Mouse (Mus musculus) layer of hippocampus, postnatal 10 days (tissue): ENCODE results near the gene Olfr615. TPM values are rescaled to one million over a fixed set of nuclear protein-coding genes. Genes with fewer than 3 reads are reported as not detected.
"Not testable (repeated sequence)": the region's sequence is repeated elsewhere in the genome, so short reads cannot be mapped to it uniquely, and the experiment has no call there.

Experiments used
- DNase-seq, 2 experiments: peaks; one replicate each; pipeline ENCODE4 v3.0.0; 2021; ENCODE audit warnings: low spot score in 2 of 2
- long read RNA-seq: library from polyadenylated mRNA; stranded (forward); transcript quantifications from one replicate; pipeline ENCODE4 v2.0.0, GENCODE M21; 2023
- microRNA-seq, 2 experiments: library from miRNA; unstranded; fragments of <30 nt; microRNA quantifications; one replicate each; pipeline ENCODE4 v1.2.0; 2021
- total RNA-seq, 2 experiments: library from RNA; stranded (reverse); gene quantifications; 2 replicates each; pipeline ENCODE4 v1.2.3; 2021

Gene Olfr615
- not detected for total RNA-seq
- long read RNA-seq = 0 reads

DNA sequence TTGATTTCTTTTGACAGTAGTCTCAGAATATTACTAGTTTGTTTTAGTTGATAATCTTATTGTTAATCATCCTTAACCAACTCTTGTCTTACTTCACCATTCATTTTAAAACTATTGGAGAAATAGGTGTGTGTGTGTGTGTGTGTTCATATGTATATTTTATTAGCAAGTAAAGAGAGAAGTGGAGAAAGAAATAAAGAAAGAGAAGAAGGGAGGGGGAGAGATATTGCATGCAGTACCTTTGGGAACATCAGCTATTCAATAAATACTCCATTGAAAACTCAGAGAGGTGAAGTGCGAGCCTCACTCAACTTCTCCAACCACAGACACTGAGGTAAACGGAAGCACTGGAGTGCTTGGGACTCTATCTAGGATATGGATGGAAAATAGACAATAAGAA is at the start of gene Olfr615:
TSS of gene Olfr615 (plus strand) at position 301 of the 400 bp plus-strand sequence.
- no peak for DNase-seq

DNA sequence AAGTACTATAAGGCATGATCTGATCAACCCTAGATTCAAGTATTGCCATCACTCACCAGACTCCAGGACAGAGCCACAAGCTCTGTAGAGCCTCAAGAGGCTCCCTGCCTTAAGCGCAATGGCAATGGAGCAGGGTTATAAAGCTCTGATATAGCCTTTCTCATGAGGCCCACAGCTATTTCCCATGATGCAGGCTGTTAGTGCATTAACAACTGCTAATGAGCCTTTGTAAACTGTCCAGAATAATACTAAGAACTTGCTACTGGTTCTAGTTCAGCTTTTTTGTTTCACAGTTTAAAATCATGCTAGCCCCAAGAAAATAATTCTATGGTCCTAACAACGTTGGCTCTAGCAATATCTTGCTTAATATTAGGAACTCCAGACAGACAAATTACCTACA is 43.9 kb upstream of the Olfr615 start, which contains the start of gene Olfr610:
TSS of gene Olfr610 (minus strand) at position 101 of the 400 bp plus-strand sequence.
- no peak for DNase-seq

DNA sequence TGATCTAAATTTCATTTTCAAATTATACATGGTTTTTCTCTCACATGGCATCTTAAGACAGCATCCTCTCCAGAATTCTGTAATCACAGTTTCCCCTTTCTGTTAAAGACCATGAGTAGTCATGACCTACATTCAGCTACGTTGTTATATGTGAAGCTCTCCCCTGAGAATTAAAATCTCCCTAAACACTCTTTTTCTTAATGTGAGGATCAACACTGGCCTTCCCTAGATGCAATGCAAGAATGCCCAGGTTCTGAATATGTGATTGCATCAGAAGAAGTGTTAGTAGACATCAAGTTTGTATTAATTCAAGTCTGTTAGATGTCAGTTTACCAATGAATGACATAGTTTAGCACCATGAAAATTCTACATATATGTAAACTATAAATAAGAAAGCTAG is 35.1 kb upstream of the Olfr615 start, which contains the start of gene Olfr611:
TSS of gene Olfr611 (minus strand) at position 101 of the 400 bp plus-strand sequence.
- DNase-seq = not testable (repeated sequence)

DNA sequence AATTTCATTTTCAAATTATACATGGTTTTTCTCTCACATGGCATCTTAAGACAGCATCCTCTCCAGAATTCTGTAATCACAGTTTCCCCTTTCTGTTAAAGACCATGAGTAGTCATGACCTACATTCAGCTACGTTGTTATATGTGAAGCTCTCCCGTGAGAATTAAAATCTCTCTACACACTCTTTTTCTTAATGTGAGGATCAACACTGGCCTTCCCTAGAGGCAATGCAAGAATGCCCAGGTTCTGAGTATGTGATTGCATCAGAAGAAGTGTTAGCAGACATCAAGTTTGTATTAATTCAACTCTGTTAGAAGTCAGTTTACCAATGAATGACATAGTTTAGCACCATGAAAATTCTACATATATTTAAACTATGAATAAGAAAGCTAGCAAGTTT is 13.3 kb upstream of the Olfr615 start, which contains the start of gene Olfr612:
TSS of gene Olfr612 (minus strand) at position 101 of the 400 bp plus-strand sequence.
- DNase-seq = not testable (repeated sequence)

DNA sequence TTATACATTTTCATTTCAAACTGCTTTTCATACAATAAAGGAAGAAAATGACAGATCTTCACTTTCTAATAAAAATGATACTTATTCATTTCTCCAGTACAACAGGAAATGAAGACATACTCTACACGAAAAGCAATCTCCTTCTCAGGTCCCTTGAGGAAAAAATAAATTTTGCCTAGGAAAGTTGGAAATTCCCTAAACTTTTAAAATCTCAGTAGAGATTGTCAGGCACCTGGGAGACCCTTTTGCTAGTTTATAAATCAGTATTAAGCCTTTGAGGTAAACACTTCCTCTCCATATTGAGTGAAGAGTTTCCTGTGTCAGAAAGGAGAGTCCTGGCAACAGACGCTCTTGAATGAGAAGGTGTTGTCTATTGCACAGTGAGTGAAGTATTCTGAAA is 8.1 kb upstream of the Olfr615 start, which contains the start of gene Olfr613:
TSS of gene Olfr613 (plus strand) at position 301 of the 400 bp plus-strand sequence.
- DNase-seq = no peak

DNA sequence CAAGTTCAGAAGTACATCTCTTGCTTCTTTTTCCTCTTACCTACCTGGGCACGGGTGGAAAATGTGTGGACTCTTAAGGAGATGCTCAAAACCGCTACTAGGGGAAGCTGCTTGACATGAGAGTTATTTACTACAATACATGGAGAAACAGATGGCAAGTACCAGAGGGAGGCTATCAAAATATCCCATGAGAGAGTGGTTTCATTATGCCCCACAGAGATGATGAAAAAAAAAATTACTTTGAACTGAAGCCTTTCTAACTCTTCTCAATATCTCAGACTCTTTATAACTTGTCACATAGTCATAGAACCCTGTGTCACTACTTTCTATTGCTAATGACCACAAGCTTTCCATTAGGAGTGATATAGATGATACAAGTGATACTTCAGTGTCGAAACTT is 13.2 kb downstream of the Olfr615 start, which contains the start of gene Olfr616:
TSS of gene Olfr616 (minus strand) at position 101 of the 400 bp plus-strand sequence.
- DNase-seq = no peak

DNA sequence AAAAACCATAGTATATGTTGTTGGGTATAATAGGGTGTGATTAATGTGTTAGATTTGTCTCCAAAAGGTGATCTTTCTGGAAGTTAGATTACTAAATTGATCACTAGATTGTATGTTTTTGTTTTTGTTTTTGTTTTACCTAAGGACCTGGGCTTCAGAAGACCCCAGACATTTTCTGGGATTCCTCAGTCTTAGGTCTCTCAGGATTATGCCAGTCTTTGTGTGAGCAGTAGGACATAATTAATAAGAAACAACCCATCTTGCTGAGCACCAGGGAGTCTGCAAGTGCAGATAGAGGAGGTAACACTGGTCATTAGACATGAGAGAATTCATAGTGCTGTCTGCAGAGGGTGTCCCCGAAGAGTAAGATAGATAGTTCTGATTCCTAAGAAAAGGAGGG is 16.9 kb downstream of the Olfr615 start, which contains the start of gene Olfr617:
TSS of gene Olfr617 (plus strand) at position 301 of the 400 bp plus-strand sequence.
- no peak for DNase-seq

DNA sequence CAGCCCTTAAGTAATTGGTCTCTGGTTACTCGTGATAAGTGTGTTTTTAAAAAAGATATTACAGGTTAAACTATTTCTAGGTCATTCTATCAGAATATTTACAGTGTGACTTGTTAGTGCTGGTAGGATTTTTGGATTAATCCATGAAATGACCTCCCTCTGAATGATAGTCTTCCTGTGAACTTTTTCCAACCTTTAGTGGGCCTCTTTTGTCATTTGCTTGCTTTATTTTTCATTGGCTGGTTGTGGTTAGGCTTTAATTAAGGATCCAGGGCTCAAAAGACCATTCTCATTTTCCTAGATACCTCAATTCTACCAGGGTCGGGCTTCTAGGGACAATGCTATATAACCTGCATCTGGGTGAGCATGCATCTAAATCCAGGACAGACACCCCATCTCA is 33.9 kb downstream of the Olfr615 start, which contains the start of gene Olfr618:
TSS of gene Olfr618 (plus strand) at position 301 of the 400 bp plus-strand sequence.
- DNase-seq = no peak

DNA sequence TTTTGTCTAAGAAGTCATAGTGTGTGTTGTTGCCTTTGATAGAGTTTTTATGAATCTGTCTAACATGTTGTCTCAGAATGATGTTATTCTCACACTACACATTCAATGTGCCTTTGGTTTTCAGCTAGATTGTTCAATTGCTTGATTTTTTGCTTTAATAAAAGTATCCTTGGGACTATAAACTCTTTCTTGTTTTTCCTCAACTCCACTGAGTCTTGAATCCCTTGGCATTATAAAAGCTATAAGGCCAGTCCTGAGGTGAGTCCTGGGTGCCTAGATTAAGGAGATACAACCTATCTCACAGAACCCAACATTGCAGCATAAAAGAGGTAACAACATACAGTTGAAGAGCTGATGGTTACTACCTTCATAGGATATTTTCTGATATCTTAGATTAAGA is 44.4 kb downstream of the Olfr615 start, which contains the start of gene Olfr619:
TSS of gene Olfr619 (plus strand) at position 301 of the 400 bp plus-strand sequence.
- no peak for DNase-seq

DNA sequence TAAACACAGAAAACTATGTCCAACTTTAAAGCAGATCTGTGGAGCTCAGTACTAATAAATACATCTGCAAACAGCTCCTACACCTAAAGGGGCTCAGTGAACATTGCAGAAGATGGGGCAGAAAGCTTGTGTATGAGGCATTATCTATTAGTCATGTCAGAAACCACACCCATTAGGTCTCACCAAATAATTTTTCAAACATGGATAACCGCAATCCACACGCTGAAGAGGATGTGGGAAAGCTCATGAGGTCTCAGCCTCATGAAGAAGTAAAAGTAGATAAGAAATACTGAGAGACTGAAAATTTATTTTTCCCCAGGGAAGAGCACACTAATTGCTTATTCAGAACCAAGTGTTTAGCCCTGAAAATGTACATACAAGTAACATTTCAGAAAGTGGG is 51.5 kb downstream of the Olfr615 start:
- no peak for DNase-seq

DNA sequence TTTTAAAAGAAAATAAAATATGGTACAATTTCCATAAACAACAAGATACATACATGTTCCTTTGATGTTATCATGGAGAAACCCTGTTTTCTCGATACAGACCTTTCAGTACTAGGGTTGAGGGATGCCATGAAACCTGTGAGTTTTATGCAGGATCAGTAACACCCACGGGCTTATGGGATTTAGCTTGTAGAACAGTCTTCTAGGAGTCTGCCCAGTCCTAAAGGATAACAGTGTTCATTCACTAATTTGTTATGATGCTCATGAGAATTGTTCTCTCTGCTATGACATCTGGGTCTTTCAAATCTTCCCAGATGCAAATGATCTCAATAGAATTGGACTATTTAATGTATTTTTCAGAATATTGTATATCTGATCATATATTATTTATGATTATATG is 56.6 kb downstream of the Olfr615 start, which contains the start of gene Olfr620:
TSS of gene Olfr620 (minus strand) at position 101 of the 400 bp plus-strand sequence.
- DNase-seq = no peak

Small RNA genes lying within 50 kb of the gene (microRNA-seq; reads per million reads assigned to microRNA genes)
- gene Gm26506 = 0 reads per million in 2 experiments

Other genes with a start within 250 kb of the Olfr615 start
- not detected for gene Olfr597, start 239.8 kb upstream of the Olfr615 start, total RNA-seq
- not detected for gene Olfr598, start 232.5 kb upstream of the Olfr615 start, total RNA-seq
- not detected for gene Olfr599, start 220.2 kb upstream of the Olfr615 start, total RNA-seq
- not detected for gene Olfr600, start 206.4 kb upstream of the Olfr615 start, total RNA-seq
- gene Olfr601, start 193.4 kb upstream of the Olfr615 start, total RNA-seq = not detected
- not detected for gene Olfr603, start 169.9 kb upstream of the Olfr615 start, total RNA-seq
- not detected for gene Usp17lc, start 141.0 kb upstream of the Olfr615 start, total RNA-seq
- gene Olfr605, start 110.6 kb upstream of the Olfr615 start, total RNA-seq = not detected
- not detected for gene Olfr606, start 107.0 kb upstream of the Olfr615 start, total RNA-seq
- gene Olfr607, start 91.9 kb upstream of the Olfr615 start, total RNA-seq = not detected
- gene Olfr608, start 86.2 kb upstream of the Olfr615 start, total RNA-seq = not detected
- not detected for gene Olfr609, start 58.0 kb upstream of the Olfr615 start, total RNA-seq
- gene Olfr610, start 44.0 kb upstream of the Olfr615 start, total RNA-seq = not detected
- not detected for gene Olfr611, start 35.2 kb upstream of the Olfr615 start, total RNA-seq
- gene Olfr612, start 13.4 kb upstream of the Olfr615 start, total RNA-seq = not detected
- not detected for gene Olfr613, start 8.0 kb upstream of the Olfr615 start, total RNA-seq
- gene Olfr616, start 13.1 kb downstream of the Olfr615 start, total RNA-seq = not detected
- not detected for gene Olfr617, start 17.0 kb downstream of the Olfr615 start, total RNA-seq
- gene Olfr618, start 34.0 kb downstream of the Olfr615 start, total RNA-seq = not detected
- not detected for gene Olfr619, start 44.5 kb downstream of the Olfr615 start, total RNA-seq
- gene Olfr620, start 56.5 kb downstream of the Olfr615 start, total RNA-seq = not detected
- gene Olfr622, start 86.6 kb downstream of the Olfr615 start, total RNA-seq = not detected
- gene Olfr623, start 107.6 kb downstream of the Olfr615 start, total RNA-seq = not detected
- under 1 TPM in 1 of 2 experiments, not detected in 1; 0.21 TPM for gene Olfr624, start 115.1 kb downstream of the Olfr615 start, total RNA-seq
- gene Olfr625-ps1, start 126.6 kb downstream of the Olfr615 start, total RNA-seq = not detected
- not detected for gene Olfr243, start 158.6 kb downstream of the Olfr615 start, total RNA-seq
- gene Olfr628, start 174.3 kb downstream of the Olfr615 start, total RNA-seq = not detected
- gene Olfr629, start 188.9 kb downstream of the Olfr615 start, total RNA-seq = not detected
- not detected for gene Olfr630, start 201.3 kb downstream of the Olfr615 start, total RNA-seq
- gene Olfr69, start 215.5 kb downstream of the Olfr615 start, total RNA-seq = not detected
- gene Olfr68, start 223.6 kb downstream of the Olfr615 start, total RNA-seq = not detected
- gene Olfr67, start 235.7 kb downstream of the Olfr615 start, total RNA-seq = not detected